Mouse (Mus musculus) kidney, adult 2 months (tissue): ENCODE results near the gene Gfi1b.

Experiments
- CTCF ChIP-seq: fragments of 200-500 bp; conservative IDR thresholded peaks from 2 replicates; pipeline ENCODE4 v1.5.1; 2011; ENCODE audit warnings: low read depth, mild to moderate bottlenecking, control low read depth, low read length, moderate library complexity, mixed read lengths; ENCODE audit not compliant: insufficient read depth, insufficient read length
- POLR2A ChIP-seq: fragments of 200-500 bp; IDR thresholded peaks from one replicate; pipeline ENCODE4 v1.6.1; 2011; ENCODE audit warnings: low read depth, low read length, control low read depth

- TF ChIP-seq POLR2A (no peak), CTCF (no peak)
Observed at GRCm38 (mm10) chr2:28662891-28663290, 41.1 kb upstream of the Gfi1b start.
